Mouse (Mus musculus) cerebellum, adult 2 months (tissue): ENCODE results near the gene Ints4.

Source experiments
- CTCF ChIP-seq: fragments of 200-500 bp; IDR thresholded peaks from 2 replicates; pipeline ENCODE4 v1.5.1; 2011; ENCODE audit warnings: low read depth, mild to moderate bottlenecking, control low read depth, low read length, moderate library complexity, borderline replicate concordance; ENCODE audit not compliant: insufficient read depth
- POLR2A ChIP-seq: fragments of 200-500 bp; IDR thresholded peaks from 2 replicates; pipeline ENCODE4 v1.6.1; 2011; ENCODE audit warnings: low read length, control low read depth, borderline replicate concordance; ENCODE audit not compliant: insufficient read depth

GRCm38 (mm10) chr7:97483378-97483777 lies 2.6 kb downstream of the Ints4 start:
- no peak for TF ChIP-seq CTCF
- TF ChIP-seq POLR2A, result no peak
